Mouse (Mus musculus) bone marrow, adult 2 months (tissue): ENCODE measurements at regions not wholly inside any gene's neighbourhood (a gene's known extent, or its start where the extent isn't known, plus 50 kb on each side); places are given as distances from the start of the nearest gene placed in this dataset.

Experiments used
- H3K27ac ChIP-seq: fragments of 200-500 bp; 2 replicates; pipeline ENCODE4 v1.5.1; 2012; ENCODE audit warnings: low read depth, mild to moderate bottlenecking, control low read depth, inconsistent platforms, low read length; ENCODE audit not compliant: control insufficient read depth, poor library complexity, insufficient read depth
- H3K4me1 ChIP-seq: fragments of 200-500 bp; 2 replicates; pipeline ENCODE4 v1.6.1; 2011; ENCODE audit warnings: low read length; ENCODE audit not compliant: control insufficient read depth, insufficient read depth
- H3K4me3 ChIP-seq: fragments of 200-500 bp; replicated peaks from 2 replicates; pipeline ENCODE3; 2011; ENCODE audit warnings: mild to moderate bottlenecking, low read depth, low read length, control low read depth; ENCODE audit not compliant: control insufficient read depth
- CTCF ChIP-seq: fragments of 200-500 bp; IDR thresholded peaks from 2 replicates; pipeline ENCODE4 v1.5.1; 2011; ENCODE audit warnings: low read length, control low read depth; ENCODE audit not compliant: control insufficient read depth, insufficient read depth
- POLR2A ChIP-seq: fragments of 200-500 bp; IDR thresholded peaks from 2 replicates; pipeline ENCODE4 v1.6.1; 2011; ENCODE audit warnings: low read depth, mild to moderate bottlenecking, control low read depth, low read length, borderline replicate concordance; ENCODE audit not compliant: control insufficient read depth
- WGBS: fragments of 180-500 bp; shearing (Covaris S2); methylation state at CpG from one replicate; pipeline ENCODE4 v1.1.7; 2018; 5-methylcytosine and 5-hydroxymethylcytosine counted together

- Histone ChIP-seq H3K4me3 (no peak overlapping the region), H3K4me1 (no peaks in the 10 kb centered on the region), H3K27ac (no peak overlapping the region)
- WGBS: 51% methylated on average over 4 of the region's 4 CpGs
- TF ChIP-seq POLR2A (no peak), CTCF (no peak)
Observed at GRCm38 (mm10) chr11:17324651-17325050, 67.3 kb downstream of the C1d start.

GRCm38 (mm10) chr11:17325731-17326646, 68.6 kb downstream of the C1d start:
- H3K27ac ChIP-seq: no peak overlapping the region
- no peaks in the 10 kb centered on the region for H3K4me1 ChIP-seq
- TF ChIP-seq POLR2A (no peak), CTCF (no peak)
- 81% methylated on average over 10 of the region's 10 CpGs for WGBS
- no peak overlapping the region for H3K4me3 ChIP-seq

GRCm38 (mm10) chr11:17326695-17327094, 69.3 kb downstream of the C1d start:
- Histone ChIP-seq H3K27ac (no peak overlapping the region), H3K4me1 (no peaks in the 10 kb centered on the region), H3K4me3 (no peak overlapping the region)
- TF ChIP-seq CTCF: no peak
- TF ChIP-seq POLR2A: no peak
- 73% methylated on average over 4 of the region's 4 CpGs for WGBS

- TF ChIP-seq POLR2A (no peak), CTCF (no peak)
- Histone ChIP-seq H3K4me1 (no peaks in the 10 kb centered on the region), H3K4me3 (no peak overlapping the region), H3K27ac (no peak overlapping the region)
- 76% methylated on average over 1 of the region's 1 CpGs for WGBS
Observed at GRCm38 (mm10) chr11:17351476-17351875, 94.1 kb downstream of the C1d start.

- no peak overlapping the region for H3K4me3 ChIP-seq
- WGBS: 75% methylated on average over 17 of the region's 17 CpGs
- no peaks in the 10 kb centered on the region for H3K4me1 ChIP-seq
- H3K27ac ChIP-seq: no peak overlapping the region
- TF ChIP-seq CTCF: no peak
- TF ChIP-seq POLR2A: no peak
Observed at GRCm38 (mm10) chr11:17352148-17353130, 95.1 kb downstream of the C1d start.

- TF ChIP-seq CTCF (no peak), POLR2A (no peak)
- Histone ChIP-seq H3K4me3 (no peak overlapping the region), H3K4me1 (no peaks in the 10 kb centered on the region), H3K27ac (no peak overlapping the region)
- WGBS: 72% methylated on average over 1 of the region's 1 CpGs
Observed at GRCm38 (mm10) chr11:17359698-17360254, 102.4 kb downstream of the C1d start.

- Histone ChIP-seq H3K4me1 (no peaks in the 10 kb centered on the region), H3K27ac (no peak overlapping the region), H3K4me3 (no peak overlapping the region)
- 73% methylated on average over 3 of the region's 3 CpGs for WGBS
- TF ChIP-seq POLR2A (no peak), CTCF (no peak)
Observed at GRCm38 (mm10) chr11:17377859-17378258, 120.5 kb downstream of the C1d start.
